Comparison of ENCODE assay signal across 11 mouse cellular contexts in genomic region chr6:121066761-121067160, GRCm38 (mm10).
DNase-seq lines count a peak whose midpoint lies in the region; ATAC-seq and TF ChIP-seq lines count a peak whose summit lies in the region.
"Had no signal": no experiment of that assay in that cellular context is flagged by ENCODE, and none has a peak within 500 bp of the region (broad histone marks: within the 10 kb centered on the region; RNA-seq: fewer than 3 reads in every experiment).

No protein-coding gene starts in this region.

- H3K27me3 ChIP-seq in embryonic facial prominence, embryonic 14.5 days (replicated peaks; ENCODE audit: control insufficient read depth, insufficient read depth, low read length): no peaks in the 10 kb centered on the region
- H3K27me3 ChIP-seq in embryonic facial prominence, embryonic 10.5 days (replicated peaks; ENCODE audit: low read depth, poor library complexity, severe bottlenecking): no peaks in the 10 kb centered on the region
- H3K27me3 ChIP-seq in kidney, embryonic 15.5 days: no peaks in the 10 kb centered on the region
- H3K27me3 ChIP-seq in kidney, embryonic 14.5 days (ENCODE audit: control insufficient read depth, insufficient read depth, low read length): no peaks in the 10 kb centered on the region
- no peaks in the 10 kb centered on the region for H3K27me3 ChIP-seq in Patski
- H3K27me3 ChIP-seq in hindbrain, postnatal 0 days (ENCODE audit: insufficient read depth, low read length): no peaks in the 10 kb centered on the region

- no peak overlapping the region for H3K4me2 ChIP-seq in embryonic facial prominence, embryonic 14.5 days (ENCODE audit: low read depth, low read length)
- H3K4me2 ChIP-seq in kidney, embryonic 15.5 days: no peak overlapping the region
- no peak overlapping the region for H3K4me2 ChIP-seq in kidney, embryonic 14.5 days (replicated peaks; ENCODE audit: low read depth, low read length)
- no peak overlapping the region for H3K4me2 ChIP-seq in hindbrain, postnatal 0 days (ENCODE audit: low read depth, low read length)

- no peak overlapping the region for H3K27ac ChIP-seq in embryonic facial prominence, embryonic 14.5 days (replicated peaks; ENCODE audit: low read depth, low read length)
- H3K27ac ChIP-seq in embryonic facial prominence, embryonic 10.5 days (replicated peaks): no peak overlapping the region; the same call in 1 of the 2 replicates
- peak overlapping the region; percentile 63; the same call in 1 of the 2 replicates for H3K27ac ChIP-seq in kidney, embryonic 15.5 days
- H3K27ac ChIP-seq in kidney, embryonic 14.5 days (ENCODE audit: low read depth, low read length): no peak overlapping the region
- peak overlapping the region; percentile 36; the same call in 1 of the 2 replicates for H3K27ac ChIP-seq in hindbrain, postnatal 0 days
- H3K27ac ChIP-seq: macrophage had no signal

- peak overlapping the region; percentile 11; the same call in 1 of the 2 replicates for H3K9ac ChIP-seq in embryonic facial prominence, embryonic 14.5 days (ENCODE audit: low read depth, low read length)
- no peak overlapping the region for H3K9ac ChIP-seq in kidney, embryonic 15.5 days
- H3K9ac ChIP-seq in kidney, embryonic 14.5 days (ENCODE audit: low read depth, low read length): no peak overlapping the region
- H3K9ac ChIP-seq in hindbrain, postnatal 0 days (replicated peaks; ENCODE audit: low read length): no peak overlapping the region

- CTCF ChIA-PET in Patski (lab: Charles Lee): interaction anchor here (1.3 to 1.6 kb wide), 2 partner anchors 9 to 15 kb away, joined by 3 to 5 read pairs; no protein-coding TSS in a partner anchor

- no peak for TF ChIP-seq CTCF in Patski (IDR thresholded peaks at IDR 0.05)
- no peak for TF ChIP-seq CTCF in hindbrain, postnatal 0 days (IDR thresholded peaks at IDR 0.05; ENCODE audit: low read depth)

- ATAC-seq in embryonic facial prominence, embryonic 14.5 days (ENCODE audit: low read depth): no peak
- no peak for ATAC-seq in kidney, embryonic 15.5 days (replicated peaks; ENCODE audit: low FRiP score)
- no peak for ATAC-seq in kidney, embryonic 14.5 days (ENCODE audit: low FRiP score, low TSS enrichment)
- peak; percentile 73 for ATAC-seq in Patski
- ATAC-seq in hindbrain, postnatal 0 days: no peak
- ATAC-seq in inflammation-experienced regulatory T-cells, adult 6 months: no peak

- no peaks in the 10 kb centered on the region for H3K36me3 ChIP-seq in embryonic facial prominence, embryonic 14.5 days (ENCODE audit: control insufficient read depth, insufficient read depth, low read length)
- no peaks in the 10 kb centered on the region; the same call in 1 of the 2 replicates for H3K36me3 ChIP-seq in embryonic facial prominence, embryonic 10.5 days (replicated peaks)
- H3K36me3 ChIP-seq in kidney, embryonic 15.5 days: no peaks in the 10 kb centered on the region
- H3K36me3 ChIP-seq in kidney, embryonic 14.5 days (ENCODE audit: control insufficient read depth, insufficient read depth, low read length): no peaks in the 10 kb centered on the region
- no peaks in the 10 kb centered on the region for H3K36me3 ChIP-seq in hindbrain, postnatal 0 days (ENCODE audit: insufficient read depth, low read length)
- H3K36me3 ChIP-seq: limb, embryonic 10.5 days had no signal

- no peaks in the 10 kb centered on the region for H3K9me3 ChIP-seq in embryonic facial prominence, embryonic 14.5 days (ENCODE audit: control insufficient read depth, low read length)
- H3K9me3 ChIP-seq in embryonic facial prominence, embryonic 10.5 days: no peaks in the 10 kb centered on the region
- H3K9me3 ChIP-seq in kidney, embryonic 15.5 days (replicated peaks): no peaks in the 10 kb centered on the region
- no peaks in the 10 kb centered on the region for H3K9me3 ChIP-seq in kidney, embryonic 14.5 days (ENCODE audit: control insufficient read depth, low read length)
- H3K9me3 ChIP-seq in hindbrain, postnatal 0 days (ENCODE audit: low read length): no peaks in the 10 kb centered on the region
- H3K9me3 ChIP-seq: limb, embryonic 10.5 days had no signal

- no peak overlapping the region for H3K4me3 ChIP-seq in embryonic facial prominence, embryonic 14.5 days (ENCODE audit: low read depth, low read length)
- H3K4me3 ChIP-seq in embryonic facial prominence, embryonic 10.5 days: no peak overlapping the region
- no peak overlapping the region for H3K4me3 ChIP-seq in kidney, embryonic 15.5 days (replicated peaks)
- no peak overlapping the region for H3K4me3 ChIP-seq in kidney, embryonic 14.5 days (ENCODE audit: low read length)
- no peak overlapping the region for H3K4me3 ChIP-seq in hindbrain, postnatal 0 days (ENCODE audit: low read length)
- H3K4me3 ChIP-seq: limb, embryonic 10.5 days had no signal

- H3K4me1 ChIP-seq in embryonic facial prominence, embryonic 14.5 days (ENCODE audit: control insufficient read depth, insufficient read depth, low read length): peaks cover 20% of the 10 kb centered on the region
- H3K4me1 ChIP-seq in embryonic facial prominence, embryonic 10.5 days: peaks cover 81% of the 10 kb centered on the region
- peaks cover 79% of the 10 kb centered on the region for H3K4me1 ChIP-seq in kidney, embryonic 15.5 days
- peaks cover 56% of the 10 kb centered on the region for H3K4me1 ChIP-seq in kidney, embryonic 14.5 days (ENCODE audit: control insufficient read depth, insufficient read depth, low read length)
- peaks cover 18% of the 10 kb centered on the region for H3K4me1 ChIP-seq in hindbrain, postnatal 0 days (ENCODE audit: insufficient read depth, low read length)

- in situ Hi-C loops in Patski (cut with MboI; ENCODE audit: low pct_unique_long_range_greater_than_20kb): no loop called here

- POLR2A ChIA-PET in Patski (lab: Charles Lee): interaction anchor here (1.3 to 1.5 kb wide), 2 partner anchors 9 to 11 kb away, joined by 3 to 4 read pairs; no protein-coding TSS in a partner anchor

- WGBS in embryonic facial prominence, embryonic 14.5 days: 59% methylated on average over 6 of the region's 6 CpGs
- WGBS in embryonic facial prominence, embryonic 10.5 days: 56% methylated on average over 6 of the region's 6 CpGs
- WGBS in kidney, embryonic 15.5 days: 52% methylated on average over 6 of the region's 6 CpGs
- WGBS in kidney, embryonic 14.5 days: 54% methylated on average over 6 of the region's 6 CpGs
- 31% methylated on average over 6 of the region's 6 CpGs for WGBS in hindbrain, postnatal 0 days

- no peak for DNase-seq in embryonic facial prominence, embryonic 14.5 days (ENCODE audit: low spot score)
- DNase-seq in embryonic facial prominence, embryonic 10.5 days (ENCODE audit: low spot score): no peak
- DNase-seq in Patski (ENCODE audit: low read depth, low spot score): no peak
- no peak for DNase-seq in hindbrain, postnatal 0 days (ENCODE audit: low spot score)
- DNase-seq in kidney, adult 9 months: no peak
- DNase-seq: kidney, postnatal 10 days had no signal

Comparison
In these comparisons a context has a peak if more than half of its experiments do, and no peak if none do; other contexts are left out.
1. H3K27ac ChIP-seq: peak in kidney, embryonic 15.5 days (single experiment) and hindbrain, postnatal 0 days (single experiment); none in embryonic facial prominence, embryonic 14.5 days (single experiment), embryonic facial prominence, embryonic 10.5 days (single experiment) and kidney, embryonic 14.5 days (single experiment).